Comparison of ENCODE assay signal across 9 mouse cellular contexts in the genomic region with DNA sequence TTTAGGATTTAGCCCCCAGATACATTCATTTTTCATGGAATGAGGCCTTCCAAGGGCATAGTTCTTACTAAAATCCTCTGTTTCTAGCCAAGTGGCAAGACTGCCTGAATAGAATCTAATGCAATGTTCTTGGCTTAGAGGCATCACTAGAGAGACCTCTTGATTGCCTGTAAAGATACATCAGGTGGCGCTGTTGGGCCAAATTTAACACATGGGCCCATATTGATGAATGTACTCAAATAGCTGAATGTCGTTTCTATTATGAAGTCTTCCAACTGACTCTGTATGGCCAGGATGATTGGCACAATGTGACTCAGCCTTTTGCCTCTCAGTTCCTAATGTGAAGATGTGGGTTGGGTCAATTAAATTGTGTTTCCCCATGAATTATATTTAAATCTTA.
A peak's percentile ranks its signal among the peaks of the same experiment; 100 is the strongest.
DNase-seq lines count a peak whose midpoint lies in the region; ATAC-seq lines count a peak whose summit lies in the region.
"Had no signal": no experiment of that assay in that cellular context is flagged by ENCODE, and none has a peak within 500 bp of the region (broad histone marks: within the 10 kb centered on the region; RNA-seq: fewer than 3 reads in every experiment).

No protein-coding gene starts in this region.

- no peaks in the 10 kb centered on the region for H3K27me3 ChIP-seq in hindbrain, embryonic 11.5 days (ENCODE audit: control insufficient read depth, insufficient read depth, low read length)

- 13% methylated on average over 2 of the region's 2 CpGs for WGBS in hindbrain, embryonic 11.5 days

- DNase-seq in cerebellum, postnatal 10 days: peak; percentile 56 to 66
- no peak for DNase-seq in cerebellum, postnatal 36 days
- peak; percentile 47 for DNase-seq in brain, embryonic 18.5 days (ENCODE audit: low read depth, low spot score)
- DNase-seq in hindbrain, embryonic 11.5 days (ENCODE audit: low spot score): peak; percentile 58
- peak; percentile 31 for DNase-seq in left cerebral cortex, postnatal 4 days
- DNase-seq in right cerebral cortex, postnatal 25 days: peak; percentile 20
- DNase-seq in urinary bladder, adult 18-20 months (ENCODE audit: low spot score in 2 of 2): no peak
- no peak for DNase-seq in spleen, postnatal 10 days (ENCODE audit: low spot score in 2 of 2)

- peak; percentile 81 for ATAC-seq in hindbrain, embryonic 11.5 days (ENCODE audit: low FRiP score)

- no peak overlapping the region for H3K27ac ChIP-seq in hindbrain, embryonic 11.5 days (ENCODE audit: low read depth, low read length)
- H3K27ac ChIP-seq: macrophage had no signal

- H3K36me3 ChIP-seq in hindbrain, embryonic 11.5 days (ENCODE audit: control insufficient read depth, insufficient read depth, low read length): no peaks in the 10 kb centered on the region

- no peak overlapping the region for H3K9ac ChIP-seq in hindbrain, embryonic 11.5 days (ENCODE audit: low read depth, low read length)

- intact Hi-C loops in left cerebral cortex, postnatal 4 days (cut with DNase I): no loop called here

- H3K9me3 ChIP-seq in hindbrain, embryonic 11.5 days (ENCODE audit: control insufficient read depth, low read length): no peaks in the 10 kb centered on the region

- no peaks in the 10 kb centered on the region for H3K4me1 ChIP-seq in hindbrain, embryonic 11.5 days (replicated peaks; ENCODE audit: control insufficient read depth, insufficient read depth, low read length)

- no peak overlapping the region for H3K4me3 ChIP-seq in hindbrain, embryonic 11.5 days (ENCODE audit: low read depth, low read length)

- no peak overlapping the region for H3K4me2 ChIP-seq in hindbrain, embryonic 11.5 days (replicated peaks; ENCODE audit: low read depth, low read length)

Comparison
In these comparisons a context has a peak if more than half of its experiments do, and no peak if none do; other contexts are left out.
1. DNase-seq: peak in cerebellum, postnatal 10 days (2 of 2), brain, embryonic 18.5 days (single experiment), hindbrain, embryonic 11.5 days (single experiment), left cerebral cortex, postnatal 4 days (single experiment) and right cerebral cortex, postnatal 25 days (single experiment); none in cerebellum, postnatal 36 days (0 of 2), urinary bladder, adult 18-20 months (0 of 2) and spleen, postnatal 10 days (0 of 2).